Mouse (Mus musculus) cortical plate, adult 2 months (tissue): ENCODE measurements at regions not wholly inside any gene's neighbourhood (a gene's known extent, or its start where the extent isn't known, plus 50 kb on each side); places are given as distances from the start of the nearest gene placed in this dataset.

Experiments
- CTCF ChIP-seq: fragments of 200-500 bp; IDR thresholded peaks from 2 replicates; pipeline ENCODE4 v1.5.1; 2011; ENCODE audit warnings: mild to moderate bottlenecking, control low read depth, low read length; ENCODE audit not compliant: insufficient read depth; ENCODE audit errors: extremely low read depth
- POLR2A ChIP-seq: fragments of 200-500 bp; IDR thresholded peaks from 2 replicates; pipeline ENCODE4 v1.6.1; 2011; ENCODE audit warnings: mild to moderate bottlenecking, low read length, control low read depth; ENCODE audit not compliant: insufficient read depth; ENCODE audit errors: extremely low read depth

DNA sequence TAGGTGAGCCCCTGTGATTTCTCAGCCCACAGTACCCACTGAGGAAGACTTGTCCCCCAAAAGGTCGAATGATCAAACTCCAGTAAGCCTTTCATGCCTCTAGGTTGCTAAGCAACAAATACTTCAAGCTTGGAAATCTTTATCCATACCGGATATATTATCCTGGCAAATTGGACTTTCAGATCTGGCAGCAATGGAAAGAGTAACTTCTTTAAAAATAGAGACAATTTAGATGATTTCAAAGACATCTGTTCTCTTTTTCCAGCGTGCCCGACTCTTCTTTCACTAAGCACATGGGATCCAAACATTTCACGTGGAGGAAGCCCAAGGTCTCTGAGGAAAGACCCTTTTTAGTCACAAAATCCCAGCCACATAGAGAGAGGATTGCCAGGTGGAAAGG is 645.4 kb downstream of the Insc start:
- no peak for TF ChIP-seq POLR2A
- TF ChIP-seq CTCF, result no peak
